Mouse (Mus musculus) forebrain, embryonic 13.5 days (tissue): ENCODE data around the gene Ddx23. TPM values are rescaled to one million over a fixed set of nuclear protein-coding genes. Genes with fewer than 3 reads are reported as not detected.

ENCODE experiments used
- ATAC-seq: fragments of 200-750 bp; cut with Nextera tagmentation; 2 replicates; pipeline ENCODE4 v1.8.0; 2017
- H3K27ac ChIP-seq: fragments of 300-500 bp; sonication (generic); 2 replicates; pipeline ENCODE4 v1.5.1; 2015; ENCODE audit warnings: inconsistent platforms, mild to moderate bottlenecking, moderate library complexity
- H3K27me3 ChIP-seq: fragments of 300-500 bp; sonication (generic); 2 replicates; pipeline ENCODE4 v1.6.1; 2015; ENCODE audit warnings: mild to moderate bottlenecking, inconsistent platforms
- H3K36me3 ChIP-seq: fragments of 300-500 bp; sonication (generic); 2 replicates; pipeline ENCODE4 v1.6.1; 2015; ENCODE audit warnings: mild to moderate bottlenecking, inconsistent platforms; ENCODE audit not compliant: poor library complexity, severe bottlenecking
- H3K4me1 ChIP-seq: fragments of 300-500 bp; sonication (generic); 2 replicates; pipeline ENCODE4 v1.6.1; 2015; ENCODE audit warnings: inconsistent platforms
- H3K4me2 ChIP-seq: fragments of 300-500 bp; sonication (generic); 2 replicates; pipeline ENCODE4 v1.6.1; 2015; ENCODE audit warnings: inconsistent platforms, mild to moderate bottlenecking, moderate library complexity
- H3K4me3 ChIP-seq: fragments of 300-500 bp; sonication (generic); 2 replicates; pipeline ENCODE4 v1.5.1; 2015; ENCODE audit warnings: mild to moderate bottlenecking, inconsistent platforms
- H3K9ac ChIP-seq: fragments of 300-500 bp; sonication (generic); 2 replicates; pipeline ENCODE4 v1.6.1; 2015; ENCODE audit warnings: mild to moderate bottlenecking, inconsistent platforms
- H3K9me3 ChIP-seq: fragments of 300-500 bp; sonication (generic); replicated peaks from 2 replicates; pipeline ENCODE4 v1.6.1; 2016; ENCODE audit warnings: inconsistent platforms
- WGBS: fragments of 180-500 bp; shearing (Covaris S2); methylation state at CpG from one replicate; pipeline ENCODE4 v1.1.7; 2015; 5-methylcytosine and 5-hydroxymethylcytosine counted together
- polyA plus RNA-seq: library from polyadenylated mRNA; unstranded; fragments of >200 nt; fragmentation: Nextera tagmentation; extraction: Ambion mirVana; gene quantifications from 2 replicates; pipeline ENCODE4 v1.2.1, GENCODE M21; 2015

The Ddx23 gene
- polyA plus RNA-seq, 1 experiment from 2014 or later: 32.5 TPM

- H3K4me3 ChIP-seq: no peak overlapping the region
- H3K9ac ChIP-seq: no peak overlapping the region
- H3K27ac ChIP-seq: no peak overlapping the region
- H3K27me3 ChIP-seq: peaks cover 9% of the 10 kb centered on the region
- H3K36me3 ChIP-seq: no peaks in the 10 kb centered on the region
- WGBS: 100% methylated on average over 1 of the region's 1 CpGs
- H3K4me1 ChIP-seq: no peaks in the 10 kb centered on the region
- no peak for ATAC-seq
- no peak overlapping the region for H3K4me2 ChIP-seq
- no peaks in the 10 kb centered on the region for H3K9me3 ChIP-seq
These were observed 21.1 kb upstream of the Ddx23 start for GRCm38 (mm10) chr15:98683746-98684145.

- Histone ChIP-seq H3K4me2 (no peak overlapping the region), H3K36me3 (no peaks in the 10 kb centered on the region), H3K9ac (no peak overlapping the region), H3K4me3 (no peak overlapping the region), H3K27me3 (peaks cover 13% of the 10 kb centered on the region), H3K4me1 (no peaks in the 10 kb centered on the region), H3K9me3 (no peaks in the 10 kb centered on the region), H3K27ac (no peak overlapping the region)
- no peak for ATAC-seq
- WGBS: 77% methylated on average over 10 of the region's 10 CpGs
These were observed 20.5 kb upstream of the Ddx23 start for GRCm38 (mm10) chr15:98683177-98683576.

GRCm38 (mm10) chr15:98681633-98682032 is 18.9 kb upstream of the Ddx23 start:
- no peaks in the 10 kb centered on the region for H3K36me3 ChIP-seq
- no peaks in the 10 kb centered on the region for H3K9me3 ChIP-seq
- no peak overlapping the region for H3K4me3 ChIP-seq
- no peak overlapping the region for H3K9ac ChIP-seq
- peaks cover 12% of the 10 kb centered on the region for H3K4me1 ChIP-seq
- no peak overlapping the region for H3K27ac ChIP-seq
- 83% methylated on average over 7 of the region's 7 CpGs for WGBS
- H3K27me3 ChIP-seq: peaks cover 20% of the 10 kb centered on the region
- no peak overlapping the region for H3K4me2 ChIP-seq
- no peak for ATAC-seq

GRCm38 (mm10) chr15:98680660-98681059 is 18.0 kb upstream of the Ddx23 start:
- H3K4me3 ChIP-seq: no peak overlapping the region
- H3K27ac ChIP-seq: no peak overlapping the region
- 94% methylated on average over 8 of the region's 8 CpGs for WGBS

GRCm38 (mm10) chr15:98677977-98678376 is 15.3 kb upstream of the Ddx23 start:
- Histone ChIP-seq H3K4me1 (peaks cover 43% of the 10 kb centered on the region), H3K4me2 (peak overlapping the region; percentile 99; the same call in 1 of the 2 replicates), H3K36me3 (no peaks in the 10 kb centered on the region), H3K9ac (no peak overlapping the region), H3K27ac (no peak overlapping the region), H3K9me3 (no peaks in the 10 kb centered on the region), H3K4me3 (no peak overlapping the region), H3K27me3 (peaks cover 37% of the 10 kb centered on the region)
- no peak for ATAC-seq
- WGBS: 67% methylated on average over 7 of the region's 7 CpGs

More at GRCm38 (mm10) chr15:98680660-98681059, 18.0 kb upstream of the Ddx23 start:
- Histone ChIP-seq H3K4me1 (peaks cover 22% of the 10 kb centered on the region), H3K9me3 (no peaks in the 10 kb centered on the region), H3K9ac (no peak overlapping the region), H3K36me3 (no peaks in the 10 kb centered on the region), H3K27me3 (peaks cover 29% of the 10 kb centered on the region), H3K4me2 (no peak overlapping the region)
- no peak for ATAC-seq

- H3K27ac ChIP-seq: no peak within 1 kb of the TSS
- H3K27me3 ChIP-seq: peaks cover 37% of the 10 kb centered on the region
- under 1% methylated on average over 37 of the region's 37 CpGs for WGBS
- H3K9ac ChIP-seq: peak within 1 kb of the TSS; percentile 67
- peaks cover 43% of the 10 kb centered on the region for H3K4me1 ChIP-seq
- peak within 1 kb of the TSS; percentile 51 for H3K4me3 ChIP-seq
- H3K36me3 ChIP-seq: 0 out of 2 replicates have a peak, but pooled peaks cover 3% of the 10 kb centered on the region
- H3K4me2 ChIP-seq: peak within 1 kb of the TSS; percentile 99
- peak; percentile 97 for ATAC-seq
- H3K9me3 ChIP-seq: no peaks in the 10 kb centered on the region
These were observed 14.4 kb upstream of the Ddx23 start, which contains the start of gene Rnd1 for GRCm38 (mm10) chr15:98676940-98677728. Rnd1 (minus strand) TSS chr15:98677461.

GRCm38 (mm10) chr15:98676471-98676870 is 13.8 kb upstream of the Ddx23 start:
- WGBS: 1% methylated on average over 9 of the region's 9 CpGs
- Histone ChIP-seq H3K9ac (peak overlapping the region; percentile 67), H3K36me3 (0 out of 2 replicates have a peak, but pooled peaks cover 4% of the 10 kb centered on the region), H3K4me2 (peak overlapping the region; percentile 99), H3K27me3 (peaks cover 37% of the 10 kb centered on the region), H3K4me1 (peaks cover 43% of the 10 kb centered on the region), H3K9me3 (no peaks in the 10 kb centered on the region), H3K4me3 (peak overlapping the region; percentile 51), H3K27ac (no peak overlapping the region)
- no peak for ATAC-seq

GRCm38 (mm10) chr15:98675634-98676250 is 13.0 kb upstream of the Ddx23 start:
- ATAC-seq: no peak
- peaks cover 43% of the 10 kb centered on the region for H3K4me1 ChIP-seq
- H3K4me3 ChIP-seq: peak overlapping the region; percentile 51
- peak overlapping the region; percentile 99 for H3K4me2 ChIP-seq
- H3K9me3 ChIP-seq: no peaks in the 10 kb centered on the region
- 7% methylated on average over 14 of the region's 14 CpGs for WGBS
- H3K36me3 ChIP-seq: 0 out of 2 replicates have a peak, but pooled peaks cover 4% of the 10 kb centered on the region
- peak overlapping the region; percentile 40; the same call in 1 of the 2 replicates for H3K27ac ChIP-seq
- peak overlapping the region; percentile 67 for H3K9ac ChIP-seq
- peaks cover 37% of the 10 kb centered on the region for H3K27me3 ChIP-seq

- H3K27me3 ChIP-seq: peaks cover 37% of the 10 kb centered on the region
- peak overlapping the region; percentile 99 for H3K4me2 ChIP-seq
- peak overlapping the region; percentile 51 for H3K4me3 ChIP-seq
- WGBS: 15% methylated on average over 11 of the region's 11 CpGs
- ATAC-seq: no peak
- H3K36me3 ChIP-seq: peaks cover 6% of the 10 kb centered on the region; the same call in 1 of the 2 replicates
- H3K27ac ChIP-seq: peak overlapping the region; percentile 40
- peaks cover 43% of the 10 kb centered on the region for H3K4me1 ChIP-seq
- H3K9me3 ChIP-seq: no peaks in the 10 kb centered on the region
- peak overlapping the region; percentile 67 for H3K9ac ChIP-seq
These were observed 12.4 kb upstream of the Ddx23 start for GRCm38 (mm10) chr15:98674994-98675545.

GRCm38 (mm10) chr15:98674284-98674993 is 11.7 kb upstream of the Ddx23 start:
- peak overlapping the region; percentile 99 for H3K4me2 ChIP-seq
- ATAC-seq: peak; percentile 78
- H3K4me3 ChIP-seq: peak overlapping the region; percentile 51
- no peaks in the 10 kb centered on the region for H3K9me3 ChIP-seq
- peaks cover 10% of the 10 kb centered on the region; the same call in 1 of the 2 replicates for H3K36me3 ChIP-seq
- H3K27ac ChIP-seq: 0 out of 2 replicates have a peak overlapping the region, but pooled peaks have one; percentile 52
- peak overlapping the region; percentile 67 for H3K9ac ChIP-seq
- 19% methylated on average over 7 of the region's 7 CpGs for WGBS
- H3K4me1 ChIP-seq: peaks cover 43% of the 10 kb centered on the region
- peaks cover 32% of the 10 kb centered on the region for H3K27me3 ChIP-seq

GRCm38 (mm10) chr15:98673732-98674131 is 11.0 kb upstream of the Ddx23 start:
- peaks cover 43% of the 10 kb centered on the region for H3K4me1 ChIP-seq
- no peak for ATAC-seq
- H3K27me3 ChIP-seq: peaks cover 28% of the 10 kb centered on the region; the same call in 1 of the 2 replicates
- H3K27ac ChIP-seq: 0 out of 2 replicates have a peak overlapping the region, but pooled peaks have one; percentile 10
- H3K36me3 ChIP-seq: peaks cover 10% of the 10 kb centered on the region; the same call in 1 of the 2 replicates
- no peaks in the 10 kb centered on the region for H3K9me3 ChIP-seq
- H3K4me3 ChIP-seq: no peak overlapping the region
- peak overlapping the region; percentile 99 for H3K4me2 ChIP-seq
- WGBS: 85% methylated on average over 7 of the region's 7 CpGs
- peak overlapping the region; percentile 67; the same call in 1 of the 2 replicates for H3K9ac ChIP-seq
